Mouse (Mus musculus) erythroblast, adult 5-6 weeks (primary cell): ENCODE data around the gene Apba2. TPM values are rescaled to one million over a fixed set of nuclear protein-coding genes. Genes with fewer than 3 reads are reported as not detected.

Experiments used
- ATAC-seq: replicated peaks from 2 replicates; pipeline ENCODE4 v1.8.0; 2016; ENCODE audit warnings: moderate number of reproducible peaks, mild to moderate bottlenecking, moderate TSS enrichment, inconsistent platforms; ENCODE audit not compliant: poor library complexity, low FRiP score, severe bottlenecking
- total RNA-seq, 2 experiments: library from RNA; stranded (forward) in 1 of 2; stranded (reverse) in 1 of 2; fragments of 150-400 nt in 1 of 2; fragments of 200-764, 138-1000 nt in 1 of 2; gene quantifications; 2 replicates each; pipeline versions ENCODE4 v1.2.3 to v1.2.4; 2015 to 2017; ENCODE audit warnings: low replicate concordance in 2 of 2

Gene Apba2
- total RNA-seq, 2 experiments from 2014 or later, result not detected

- no peak for ATAC-seq
Observed at GRCm38 (mm10) chr7:64704060-64704595, 202.6 kb downstream of the Apba2 start.

- no peak for ATAC-seq
Observed at GRCm38 (mm10) chr7:64708176-64708575, 206.7 kb downstream of the Apba2 start.

GRCm38 (mm10) chr7:64709520-64710262, 208.2 kb downstream of the Apba2 start:
- ATAC-seq, result no peak

GRCm38 (mm10) chr7:64716286-64716685, 214.8 kb downstream of the Apba2 start:
- ATAC-seq, result no peak

GRCm38 (mm10) chr7:64723313-64723712, 221.8 kb downstream of the Apba2 start:
- ATAC-seq, result no peak

- ATAC-seq, result no peak
Observed at GRCm38 (mm10) chr7:64724409-64724808, 222.9 kb downstream of the Apba2 start.

- no peak for ATAC-seq
Observed at GRCm38 (mm10) chr7:64725967-64726695, 224.6 kb downstream of the Apba2 start.

- ATAC-seq, result no peak
Observed at GRCm38 (mm10) chr7:64728181-64728591, 226.7 kb downstream of the Apba2 start.

- no peak for ATAC-seq
Observed at GRCm38 (mm10) chr7:64728816-64729215, 227.3 kb downstream of the Apba2 start.

- ATAC-seq, result no peak
Observed at GRCm38 (mm10) chr7:64729785-64730184, 228.3 kb downstream of the Apba2 start.

- ATAC-seq, result no peak
Observed at GRCm38 (mm10) chr7:64739131-64739530, 237.6 kb downstream of the Apba2 start.

- no peak for ATAC-seq
Observed at GRCm38 (mm10) chr7:64741333-64742307, 240.1 kb downstream of the Apba2 start.

GRCm38 (mm10) chr7:64743610-64744009, 242.1 kb downstream of the Apba2 start:
- no peak for ATAC-seq

- no peak for ATAC-seq
Observed at GRCm38 (mm10) chr7:64751465-64751864, 250.0 kb downstream of the Apba2 start.

- ATAC-seq, result no peak
Observed at GRCm38 (mm10) chr7:64752133-64752532, 250.6 kb downstream of the Apba2 start.

GRCm38 (mm10) chr7:64753678-64754077, 252.2 kb downstream of the Apba2 start:
- ATAC-seq, result no peak

- ATAC-seq, result no peak
Observed at GRCm38 (mm10) chr7:64754161-64754560, 252.7 kb downstream of the Apba2 start.

GRCm38 (mm10) chr7:64755141-64755540, 253.6 kb downstream of the Apba2 start:
- no peak for ATAC-seq

GRCm38 (mm10) chr7:64765595-64765994, 264.1 kb downstream of the Apba2 start:
- no peak for ATAC-seq

GRCm38 (mm10) chr7:64769768-64770167, 268.3 kb downstream of the Apba2 start:
- no peak for ATAC-seq
